Mouse (Mus musculus) forebrain, postnatal 0 days (tissue): ENCODE results near the gene Eif4g3. TPM values are rescaled to one million over a fixed set of nuclear protein-coding genes. Genes with fewer than 3 reads are reported as not detected.

Experiments
- ATAC-seq: fragments of 200-750 bp; cut with Nextera tagmentation; 2 replicates; pipeline ENCODE4 v1.8.0; 2017; ENCODE audit warnings: mild to moderate bottlenecking, moderate library complexity
- DNase-seq: peaks from one replicate; pipeline ENCODE4 v3.0.0-alpha.2; 2015
- H3K27ac ChIP-seq: fragments of 300-500 bp; sonication (generic); 2 replicates; pipeline ENCODE4 v1.5.1; 2014; ENCODE audit warnings: low read depth, mild to moderate bottlenecking, antibody characterized with exemption, low read length, moderate library complexity, mixed read lengths
- H3K27me3 ChIP-seq: fragments of 300-500 bp; sonication (generic); 2 replicates; pipeline ENCODE4 v1.6.1; 2014; ENCODE audit warnings: mild to moderate bottlenecking, low read length, mixed read lengths; ENCODE audit not compliant: insufficient read depth
- H3K36me3 ChIP-seq: fragments of 300-500 bp; sonication (generic); 2 replicates; pipeline ENCODE4 v1.6.1; 2014; ENCODE audit warnings: mild to moderate bottlenecking, moderate library complexity; ENCODE audit not compliant: insufficient read depth
- H3K4me1 ChIP-seq: fragments of 300-500 bp; sonication (generic); 2 replicates; pipeline ENCODE4 v1.6.1; 2014; ENCODE audit warnings: antibody characterized with exemption; ENCODE audit not compliant: insufficient read depth
- H3K4me2 ChIP-seq: fragments of 300-500 bp; sonication (generic); 2 replicates; pipeline ENCODE4 v1.6.1; 2014; ENCODE audit warnings: low read depth, mild to moderate bottlenecking, moderate library complexity
- H3K4me3 ChIP-seq: fragments of 300-500 bp; sonication (generic); 2 replicates; pipeline ENCODE4 v1.5.1; 2014; ENCODE audit warnings: low read depth, low read length, mixed read lengths
- H3K9ac ChIP-seq: fragments of 300-500 bp; sonication (generic); 2 replicates; pipeline ENCODE4 v1.6.1; 2014; ENCODE audit warnings: mild to moderate bottlenecking
- H3K9me3 ChIP-seq: fragments of 300-500 bp; sonication (generic); 2 replicates; pipeline ENCODE4 v1.6.1; 2016; ENCODE audit warnings: low read length
- CTCF ChIP-seq: sonication (generic); IDR thresholded peaks from 2 replicates; pipeline ENCODE4 v1.5.1; 2016; ENCODE audit warnings: antibody characterized with exemption, control low read depth, low read depth
- WGBS: fragments of 180-500 bp; shearing (Covaris S2); extraction: QIAGEN DNeasy Blood & Tissue Kit; methylation state at CpG from one replicate; pipeline ENCODE4 v1.1.7; 2014; 5-methylcytosine and 5-hydroxymethylcytosine counted together
- polyA plus RNA-seq: library from polyadenylated mRNA; unstranded; fragments of >200 nt; fragmentation: Nextera tagmentation; extraction: Ambion mirVana; gene quantifications from 2 replicates; pipeline ENCODE4 v1.2.1, GENCODE M21; 2015
- total RNA-seq: library from RNA; depleted of rRNA; stranded (reverse); fragments of >200 nt; gene quantifications from 2 replicates; pipeline ENCODE4 v1.2.3, GENCODE M21; 2014

Gene Eif4g3
- total and polyA plus RNA-seq, 2 experiments from 2014 or later: 38.4 to 67.0 TPM

- Histone ChIP-seq H3K4me2 (no peak overlapping the region), H3K4me1 (no peaks in the 10 kb centered on the region), H3K27ac (no peak overlapping the region), H3K4me3 (no peak overlapping the region), H3K9me3 (no peaks in the 10 kb centered on the region), H3K36me3 (peaks cover 49% of the 10 kb centered on the region), H3K9ac (no peak overlapping the region), H3K27me3 (no peaks in the 10 kb centered on the region)
- DNase-seq (no peak), ATAC-seq (no peak)
- no peak for TF ChIP-seq CTCF
- 86% methylated on average over 7 of the region's 7 CpGs for WGBS
Measured at GRCm38 (mm10) chr4:138100456-138100855, 107.6 kb downstream of the Eif4g3 start.

GRCm38 (mm10) chr4:138101795-138102194, 109.0 kb downstream of the Eif4g3 start:
- Histone ChIP-seq H3K4me1 (no peaks in the 10 kb centered on the region), H3K4me3 (no peak overlapping the region), H3K27me3 (no peaks in the 10 kb centered on the region), H3K9ac (no peak overlapping the region), H3K36me3 (peaks cover 54% of the 10 kb centered on the region), H3K4me2 (no peak overlapping the region), H3K27ac (no peak overlapping the region), H3K9me3 (no peaks in the 10 kb centered on the region)
- no peak for DNase-seq
- no peak for ATAC-seq
- 83% methylated on average over 10 of the region's 10 CpGs for WGBS
- TF ChIP-seq CTCF: no peak

GRCm38 (mm10) chr4:138102413-138102812, 109.6 kb downstream of the Eif4g3 start:
- Histone ChIP-seq H3K9me3 (no peaks in the 10 kb centered on the region), H3K4me3 (no peak overlapping the region), H3K36me3 (peaks cover 48% of the 10 kb centered on the region), H3K27ac (no peak overlapping the region), H3K27me3 (no peaks in the 10 kb centered on the region), H3K4me2 (no peak overlapping the region), H3K9ac (no peak overlapping the region), H3K4me1 (no peaks in the 10 kb centered on the region)
- ATAC-seq (no peak), DNase-seq (no peak)
- 87% methylated on average over 3 of the region's 3 CpGs for WGBS
- no peak for TF ChIP-seq CTCF

GRCm38 (mm10) chr4:138104967-138105366, 112.1 kb downstream of the Eif4g3 start:
- no peak overlapping the region for H3K27ac ChIP-seq
- H3K36me3 ChIP-seq: peaks cover 54% of the 10 kb centered on the region
- no peaks in the 10 kb centered on the region for H3K27me3 ChIP-seq
- H3K4me1 ChIP-seq: no peaks in the 10 kb centered on the region
- H3K4me3 ChIP-seq: no peak overlapping the region
- 89% methylated on average over 3 of the region's 3 CpGs for WGBS
- no peaks in the 10 kb centered on the region for H3K9me3 ChIP-seq
- no peak overlapping the region for H3K4me2 ChIP-seq
- H3K9ac ChIP-seq: no peak overlapping the region
- ATAC-seq (no peak), DNase-seq (no peak)
- TF ChIP-seq CTCF: no peak

GRCm38 (mm10) chr4:138107441-138108409, 114.9 kb downstream of the Eif4g3 start:
- no peak overlapping the region for H3K4me2 ChIP-seq
- H3K4me1 ChIP-seq: no peaks in the 10 kb centered on the region
- 85% methylated on average over 7 of the region's 7 CpGs for WGBS
- peak; percentile 86 for ATAC-seq
- no peak overlapping the region for H3K27ac ChIP-seq
- no peak overlapping the region for H3K9ac ChIP-seq
- no peaks in the 10 kb centered on the region for H3K9me3 ChIP-seq
- no peak overlapping the region for H3K4me3 ChIP-seq
- no peaks in the 10 kb centered on the region for H3K27me3 ChIP-seq
- peak; percentile 90 for TF ChIP-seq CTCF
- DNase-seq: peak; percentile 87
- H3K36me3 ChIP-seq: peaks cover 47% of the 10 kb centered on the region

- no peaks in the 10 kb centered on the region for H3K9me3 ChIP-seq
- no peak for ATAC-seq
- WGBS: 79% methylated on average over 2 of the region's 2 CpGs
- no peak for TF ChIP-seq CTCF
- no peak overlapping the region for H3K9ac ChIP-seq
- peaks cover 42% of the 10 kb centered on the region for H3K36me3 ChIP-seq
- no peak overlapping the region for H3K4me2 ChIP-seq
- H3K4me1 ChIP-seq: no peaks in the 10 kb centered on the region
- DNase-seq: no peak
- H3K27ac ChIP-seq: no peak overlapping the region
- no peaks in the 10 kb centered on the region for H3K27me3 ChIP-seq
- H3K4me3 ChIP-seq: no peak overlapping the region
Measured at GRCm38 (mm10) chr4:138108541-138108940, 115.7 kb downstream of the Eif4g3 start.

GRCm38 (mm10) chr4:138109332-138109731, 116.5 kb downstream of the Eif4g3 start:
- Histone ChIP-seq H3K4me2 (no peak overlapping the region), H3K4me1 (no peaks in the 10 kb centered on the region), H3K36me3 (peaks cover 37% of the 10 kb centered on the region), H3K27ac (no peak overlapping the region), H3K4me3 (no peak overlapping the region), H3K9me3 (no peaks in the 10 kb centered on the region), H3K27me3 (no peaks in the 10 kb centered on the region), H3K9ac (no peak overlapping the region)
- ATAC-seq (no peak), DNase-seq (no peak)
- no peak for TF ChIP-seq CTCF
- 73% methylated on average over 3 of the region's 3 CpGs for WGBS
